Mouse (Mus musculus) ES-CJ7 (cell line): Measurements from ENCODE around the gene Akr1b7.
"Not testable (repeated sequence)": the region's sequence is repeated elsewhere in the genome, so short reads cannot be mapped to it uniquely, and the experiment has no call there.

ENCODE experiments used
- DNase-seq: peaks from one replicate; pipeline ENCODE4 v3.0.0; 2011; ENCODE audit warnings: low read depth, low spot score

Akr1b7 gene

DNA sequence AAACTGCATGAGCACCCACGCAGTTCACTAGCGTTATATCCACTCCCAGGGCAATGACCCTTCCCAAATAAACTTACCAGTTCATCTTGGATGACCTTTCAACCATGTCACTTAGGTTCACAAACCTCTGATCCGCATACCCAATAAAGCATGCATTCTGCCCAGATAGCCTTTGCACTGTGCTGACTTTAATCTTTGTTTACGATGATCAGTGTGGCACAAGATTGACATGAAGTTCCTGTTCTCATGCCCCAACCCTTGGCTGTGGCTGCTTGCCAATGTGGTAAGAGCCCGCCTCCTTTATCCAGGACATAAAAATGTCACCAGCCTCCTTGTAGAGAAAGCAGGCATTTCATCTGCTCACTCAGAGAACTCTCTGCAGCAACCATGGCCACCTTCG is at the start of gene Akr1b7:
Akr1b7 (plus strand) TSS at position 312 of the 400 bp plus-strand sequence.
- DNase-seq, result no peak

- no peak for DNase-seq
Observed at GRCm38 (mm10) chr6:34364217-34365136, 47.7 kb upstream of the Akr1b7 start.

DNA sequence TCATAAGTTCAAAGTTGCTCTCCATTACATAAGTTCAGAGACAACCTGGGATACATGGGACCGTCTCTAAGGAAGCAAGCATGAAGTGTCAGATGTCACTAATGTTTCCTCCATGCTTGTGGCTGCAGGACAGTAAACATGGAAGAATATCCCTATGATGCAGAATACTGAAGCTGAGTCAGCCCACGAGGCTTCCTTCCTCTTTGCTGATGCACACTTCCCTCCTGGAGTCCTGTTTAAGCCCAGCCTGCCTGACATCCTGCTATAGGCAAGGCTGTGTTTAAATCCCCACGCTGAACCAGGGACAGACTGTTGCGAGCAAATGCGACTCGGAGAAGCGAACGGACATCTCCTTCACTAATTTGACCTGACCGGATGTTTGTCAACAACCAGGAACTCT is 44.1 kb upstream of the Akr1b7 start:
- no peak for DNase-seq

GRCm38 (mm10) chr6:34370081-34370480 is 42.1 kb upstream of the Akr1b7 start:
- DNase-seq, result no peak

- DNase-seq, result peak; percentile 92
Observed at GRCm38 (mm10) chr6:34371700-34372351, 40.3 kb upstream of the Akr1b7 start.

DNA sequence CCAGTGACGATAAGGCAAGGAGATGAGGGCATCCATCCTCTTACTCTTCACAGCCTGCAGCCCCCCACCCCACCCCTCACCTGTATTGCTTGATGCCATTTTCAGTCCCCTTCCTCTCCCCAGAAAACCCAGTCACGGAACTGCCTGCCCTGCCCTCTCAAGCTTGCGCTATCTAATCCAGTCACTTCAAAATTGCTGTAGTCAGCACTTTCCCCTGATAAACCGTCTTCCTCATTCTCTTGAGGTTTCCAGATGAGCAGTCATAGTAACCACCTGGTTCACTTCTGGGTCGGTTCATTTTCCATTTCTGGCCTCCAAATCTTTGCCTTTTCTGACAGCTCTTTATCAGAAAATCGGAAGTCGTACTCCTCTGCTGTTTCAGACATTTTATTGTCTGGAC is 38.3 kb upstream of the Akr1b7 start:
- no peak for DNase-seq

DNA sequence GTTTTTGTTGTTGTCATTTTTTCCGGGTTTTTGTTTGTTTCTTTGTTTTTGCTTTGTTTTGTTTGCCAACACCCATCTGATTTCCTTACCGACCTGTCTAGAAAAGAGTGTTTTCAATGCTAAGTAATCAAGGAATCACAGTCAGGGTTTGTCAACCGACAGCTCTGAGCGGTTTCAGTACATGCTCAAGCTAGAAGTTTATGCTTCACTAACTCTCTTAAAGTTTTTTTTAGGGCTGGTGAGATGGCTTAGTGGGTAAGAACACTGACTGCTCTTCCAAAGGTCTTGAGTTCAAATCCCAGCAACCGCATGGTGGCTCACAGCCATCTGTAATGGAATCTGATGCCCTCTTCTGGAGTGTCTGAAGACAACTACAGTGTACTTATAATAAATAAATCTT is 36.2 kb upstream of the Akr1b7 start:
- DNase-seq, result not testable (repeated sequence)

GRCm38 (mm10) chr6:34383401-34383800 is 28.7 kb upstream of the Akr1b7 start:
- DNase-seq, result no peak

- peak; percentile 72 for DNase-seq
Observed at GRCm38 (mm10) chr6:34384110-34384661, 27.9 kb upstream of the Akr1b7 start, which contains the start of gene Akr1b10. Gene Akr1b10 (plus strand): TSS chr6:34384218.

GRCm38 (mm10) chr6:34384701-34385370 is 27.3 kb upstream of the Akr1b7 start:
- no peak for DNase-seq

DNA sequence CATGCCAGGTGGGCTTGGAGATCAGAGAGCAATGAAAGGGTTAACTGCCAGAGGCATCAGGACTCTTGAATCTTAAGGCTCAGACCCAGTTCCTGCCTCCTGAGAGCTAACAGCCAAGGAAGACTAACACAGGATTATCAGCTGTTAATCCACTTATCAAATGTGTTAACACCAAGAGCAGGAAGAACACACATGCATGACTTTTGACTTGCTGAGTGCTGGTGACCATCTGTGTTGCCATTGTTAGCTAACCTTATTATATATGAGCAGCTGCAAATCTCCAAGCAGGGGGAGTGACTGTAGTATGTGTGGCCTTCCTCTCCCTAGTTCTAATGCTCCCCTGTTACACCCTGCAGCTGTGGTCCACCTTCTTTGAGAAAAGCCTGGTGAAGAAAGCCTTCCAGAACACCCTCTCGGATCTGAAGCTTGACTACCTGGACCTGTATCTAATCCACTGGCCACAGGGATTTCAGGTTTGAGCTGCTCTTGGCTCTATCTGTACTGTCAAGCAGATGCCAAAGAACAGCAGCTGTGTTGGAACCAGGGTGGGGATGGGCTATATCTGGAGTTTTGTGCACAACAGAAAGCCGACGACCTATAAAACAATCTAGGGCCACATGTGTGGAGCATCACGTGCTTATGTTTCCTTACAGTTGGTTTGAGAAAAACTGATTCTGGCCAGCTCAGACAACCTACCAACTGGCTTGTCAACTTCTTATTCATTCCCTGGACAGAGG is 23.5 kb upstream of the Akr1b7 start:
- DNase-seq, result no peak

GRCm38 (mm10) chr6:34395897-34396296 is 16.2 kb upstream of the Akr1b7 start:
- DNase-seq, result no peak

- DNase-seq, result no peak
Observed at GRCm38 (mm10) chr6:34398431-34398830, 13.7 kb upstream of the Akr1b7 start.

DNA sequence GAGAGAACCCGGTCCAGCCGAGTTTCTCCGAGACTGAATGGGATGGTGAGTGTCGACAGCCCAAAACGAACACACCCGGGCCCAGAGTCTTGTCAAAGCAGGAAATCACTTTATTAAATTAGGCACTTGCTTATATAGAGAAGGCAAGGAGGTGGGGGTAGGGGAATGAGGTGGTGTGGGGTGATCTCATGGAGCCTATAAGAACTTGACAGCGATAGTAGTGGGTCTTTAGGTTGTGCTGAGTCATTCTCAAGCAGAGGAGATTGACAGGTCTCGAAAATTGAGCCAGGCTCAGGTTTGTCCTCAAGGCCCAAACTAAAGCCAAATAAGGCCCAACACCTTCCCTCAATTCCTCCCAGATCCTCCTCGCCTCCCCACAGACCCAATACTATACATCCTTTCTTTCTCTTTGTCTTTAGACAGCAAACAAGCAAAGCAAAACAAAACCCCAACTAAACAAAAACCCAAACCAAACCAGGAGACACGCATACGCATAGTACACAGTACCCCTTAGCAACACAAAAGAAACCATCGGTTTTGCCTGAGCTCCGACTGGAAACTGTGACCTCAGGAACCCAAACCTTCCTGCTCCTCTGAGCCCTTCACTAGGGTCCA is 12.4 kb upstream of the Akr1b7 start:
- DNase-seq, result peak; percentile 70

DNA sequence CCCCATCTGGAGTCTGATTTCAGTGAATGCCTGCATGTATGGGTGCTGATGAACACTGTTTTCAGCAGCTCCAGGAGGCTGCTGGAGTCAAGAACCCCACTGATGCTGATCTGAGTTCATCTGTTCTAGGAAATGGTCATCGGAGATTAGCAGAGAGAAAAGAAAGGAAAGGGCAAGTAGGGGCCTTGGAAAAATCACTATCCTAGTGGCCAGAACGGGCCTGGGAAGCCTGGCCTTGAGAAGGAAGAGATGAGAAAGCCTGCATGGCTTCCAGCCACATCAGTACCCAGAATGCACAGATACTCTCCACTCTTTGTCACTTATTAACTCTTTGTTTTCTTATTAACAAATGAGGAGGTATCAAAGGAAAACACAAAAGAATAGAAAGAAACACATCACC is 11.4 kb upstream of the Akr1b7 start:
- no peak for DNase-seq

GRCm38 (mm10) chr6:34406746-34407145 is 5.4 kb upstream of the Akr1b7 start:
- DNase-seq, result no peak

- no peak for DNase-seq
Observed at GRCm38 (mm10) chr6:34407403-34407802, 4.7 kb upstream of the Akr1b7 start.

- no peak for DNase-seq
Observed at GRCm38 (mm10) chr6:34412688-34413087, 554 bp downstream of the Akr1b7 start.

- DNase-seq, result not testable (repeated sequence)
Observed at GRCm38 (mm10) chr6:34413386-34413785, 1.3 kb downstream of the Akr1b7 start.

DNA sequence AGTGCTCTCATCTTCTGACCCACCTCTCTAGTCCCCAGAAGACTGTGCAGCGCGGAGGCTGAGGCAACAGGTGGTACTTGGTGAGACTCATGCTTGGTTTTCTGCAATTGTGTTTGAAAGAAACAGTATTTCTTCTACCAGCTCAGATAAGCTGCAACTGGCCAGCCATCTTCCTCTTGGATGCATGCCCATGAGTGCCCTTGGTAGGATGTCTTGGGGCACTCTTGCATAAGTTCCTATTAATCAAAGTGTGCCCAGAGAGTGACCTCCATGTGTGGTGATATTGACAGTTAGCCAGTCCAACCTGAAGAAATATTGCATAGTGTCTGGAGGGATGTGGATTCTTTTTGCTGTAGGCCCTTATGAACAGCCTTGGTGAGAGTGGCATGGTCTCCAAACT is 4.4 kb downstream of the Akr1b7 start:
- DNase-seq, result no peak

DNA sequence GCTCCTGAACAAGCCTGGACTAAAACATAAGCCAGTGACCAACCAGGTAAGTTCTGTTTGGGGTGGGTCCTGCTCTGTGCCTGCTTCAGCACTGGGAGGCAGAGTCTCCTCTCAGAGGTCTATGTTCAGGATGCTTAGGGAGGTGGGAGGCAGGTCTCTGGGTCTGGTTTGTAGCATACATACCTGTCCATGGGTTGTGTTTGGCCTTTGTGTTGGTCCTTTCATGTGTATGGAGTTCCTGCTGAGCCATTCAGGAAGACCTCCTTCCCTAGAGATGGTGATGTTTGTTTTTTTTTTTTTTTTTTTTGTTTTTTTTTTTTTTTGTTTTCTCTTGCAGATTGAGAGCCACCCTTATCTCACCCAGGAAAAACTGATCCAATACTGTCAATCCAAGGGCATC is 6.9 kb downstream of the Akr1b7 start:
- DNase-seq, result peak; percentile 61
